Mouse (Mus musculus) limb, embryonic 14.5 days (tissue): Measurements from ENCODE around the gene Gm44511. TPM values are rescaled to one million over a fixed set of nuclear protein-coding genes. Genes with fewer than 3 reads are reported as not detected.

Experiments
- ATAC-seq: fragments of 200-750 bp; cut with Nextera tagmentation; 2 replicates; pipeline ENCODE4 v1.8.0; 2017; ENCODE audit warnings: low read depth, moderate number of reproducible peaks, moderate TSS enrichment; ENCODE audit not compliant: low FRiP score
- DNase-seq: peaks from one replicate; pipeline ENCODE4 v3.0.0-alpha.2; 2015; ENCODE audit warnings: low spot score
- H3K27ac ChIP-seq: fragments of 300-500 bp; sonication (generic); replicated peaks from 2 replicates; pipeline ENCODE4 v1.5.1; 2014; ENCODE audit warnings: low read depth, mild to moderate bottlenecking, low read length, moderate library complexity, mixed read lengths
- H3K27me3 ChIP-seq: fragments of 300-500 bp; sonication (generic); 2 replicates; pipeline ENCODE4 v1.6.1; 2014; ENCODE audit warnings: low read length, mixed read lengths; ENCODE audit not compliant: control insufficient read depth, insufficient read depth
- H3K36me3 ChIP-seq: fragments of 300-500 bp; sonication (generic); 2 replicates; pipeline ENCODE4 v1.6.1; 2014; ENCODE audit warnings: mild to moderate bottlenecking, low read length, moderate library complexity, mixed read lengths; ENCODE audit not compliant: control insufficient read depth, insufficient read depth
- H3K4me1 ChIP-seq: fragments of 300-500 bp; sonication (generic); 2 replicates; pipeline ENCODE4 v1.6.1; 2014; ENCODE audit warnings: antibody characterized with exemption, low read length, mixed read lengths; ENCODE audit not compliant: control insufficient read depth, insufficient read depth
- H3K4me2 ChIP-seq: fragments of 300-500 bp; sonication (generic); replicated peaks from 2 replicates; pipeline ENCODE4 v1.6.1; 2014; ENCODE audit warnings: low read depth, mild to moderate bottlenecking, low read length, moderate library complexity; ENCODE audit not compliant: severe bottlenecking
- H3K4me3 ChIP-seq: fragments of 300-500 bp; sonication (generic); replicated peaks from 2 replicates; pipeline ENCODE4 v1.5.1; 2014; ENCODE audit warnings: low read length
- H3K9ac ChIP-seq: fragments of 300-500 bp; sonication (generic); 2 replicates; pipeline ENCODE4 v1.6.1; 2014; ENCODE audit warnings: mild to moderate bottlenecking, low read depth, low read length, moderate library complexity; ENCODE audit not compliant: severe bottlenecking
- H3K9me3 ChIP-seq: fragments of 300-500 bp; sonication (generic); 2 replicates; pipeline ENCODE4 v1.6.1; 2016; ENCODE audit warnings: low read length; ENCODE audit not compliant: control insufficient read depth
- POLR2A ChIP-seq: fragments of 200-500 bp; IDR thresholded peaks from 2 replicates; pipeline ENCODE4 v1.8.0; 2012; ENCODE audit warnings: inconsistent platforms, mild to moderate bottlenecking, moderate library complexity, borderline replicate concordance; ENCODE audit not compliant: insufficient read depth, insufficient read length; ENCODE audit errors: extremely low read depth
- WGBS: fragments of 180-500 bp; shearing (Covaris S2); extraction: QIAGEN DNeasy Blood & Tissue Kit; methylation state at CpG from one replicate; pipeline ENCODE4 v1.1.7; 2014; 5-methylcytosine and 5-hydroxymethylcytosine counted together
- polyA plus RNA-seq, 2 experiments: library from polyadenylated mRNA; depleted of rRNA in 1 of 2; stranded (reverse) in 1 of 2; unstranded in 1 of 2; fragments of >200 nt; fragmentation: Nextera tagmentation in 1 of 2; extraction: Ambion mirVana in 1 of 2; gene quantifications; 2 replicates each; pipeline versions ENCODE4 v1.2.1 to v1.2.3; 2012 to 2014

The Gm44511 gene
- polyA plus RNA-seq, 2 experiments: not detected

GRCm38 (mm10) chr6:128737445-128737844, 88.7 kb downstream of the Gm44511 start:
- no peaks in the 10 kb centered on the region for H3K9me3 ChIP-seq
- WGBS: 84% methylated on average over 7 of the region's 7 CpGs
- H3K4me1 ChIP-seq: no peaks in the 10 kb centered on the region
- no peak overlapping the region for H3K27ac ChIP-seq
- no peaks in the 10 kb centered on the region for H3K36me3 ChIP-seq
- no peak overlapping the region for H3K4me3 ChIP-seq
- TF ChIP-seq POLR2A: no peak
- no peak overlapping the region for H3K9ac ChIP-seq
- DNase-seq (no peak), ATAC-seq (no peak)
- H3K4me2 ChIP-seq: no peak overlapping the region
- no peaks in the 10 kb centered on the region for H3K27me3 ChIP-seq

- ATAC-seq: no peak
- no peak overlapping the region for H3K9ac ChIP-seq
- H3K4me3 ChIP-seq: no peak overlapping the region
- no peak for DNase-seq
- H3K4me2 ChIP-seq: no peak overlapping the region
- H3K27ac ChIP-seq: no peak overlapping the region
- H3K36me3 ChIP-seq: no peaks in the 10 kb centered on the region
- no peak for TF ChIP-seq POLR2A
- no peaks in the 10 kb centered on the region for H3K4me1 ChIP-seq
- no peaks in the 10 kb centered on the region for H3K27me3 ChIP-seq
- H3K9me3 ChIP-seq: no peaks in the 10 kb centered on the region
Observed at GRCm38 (mm10) chr6:128736100-128736499, 90.0 kb downstream of the Gm44511 start.

- Histone ChIP-seq H3K27ac (no peak overlapping the region), H3K4me3 (no peak overlapping the region)
Observed at GRCm38 (mm10) chr6:128734896-128735295, 91.2 kb downstream of the Gm44511 start.

GRCm38 (mm10) chr6:128733908-128734679, 92.0 kb downstream of the Gm44511 start:
- no peak for ATAC-seq
- Histone ChIP-seq H3K27ac (no peak overlapping the region), H3K4me3 (no peak overlapping the region), H3K27me3 (no peaks in the 10 kb centered on the region), H3K4me2 (no peak overlapping the region), H3K9me3 (no peaks in the 10 kb centered on the region), H3K9ac (no peak overlapping the region), H3K4me1 (no peaks in the 10 kb centered on the region), H3K36me3 (no peaks in the 10 kb centered on the region)
- DNase-seq: no peak
- no peak for TF ChIP-seq POLR2A
- 62% methylated on average over 5 of the region's 5 CpGs for WGBS

More at GRCm38 (mm10) chr6:128734896-128735295, 91.2 kb downstream of the Gm44511 start:
- Histone ChIP-seq H3K4me1 (no peaks in the 10 kb centered on the region), H3K4me2 (no peak overlapping the region), H3K9me3 (no peaks in the 10 kb centered on the region), H3K9ac (no peak overlapping the region), H3K36me3 (no peaks in the 10 kb centered on the region), H3K27me3 (no peaks in the 10 kb centered on the region)
- DNase-seq (peak; percentile 8), ATAC-seq (no peak)
- no peak for TF ChIP-seq POLR2A

- TF ChIP-seq POLR2A: no peak
- no peaks in the 10 kb centered on the region for H3K27me3 ChIP-seq
- no peak overlapping the region for H3K4me2 ChIP-seq
- no peak overlapping the region for H3K27ac ChIP-seq
- no peak overlapping the region for H3K4me3 ChIP-seq
- H3K9me3 ChIP-seq: no peaks in the 10 kb centered on the region
- no peaks in the 10 kb centered on the region for H3K4me1 ChIP-seq
- ATAC-seq: no peak
- DNase-seq: no peak
- H3K9ac ChIP-seq: no peak overlapping the region
- WGBS: 77% methylated on average over 3 of the region's 3 CpGs
- no peaks in the 10 kb centered on the region for H3K36me3 ChIP-seq
Observed at GRCm38 (mm10) chr6:128732032-128732431, 94.1 kb downstream of the Gm44511 start.

Other genes with a start within 250 kb of the Gm44511 start
- gene A2ml1, start 244.7 kb downstream of the Gm44511 start, polyA plus RNA-seq (2012; rRNA removed): 0.10 TPM in 1 of 2 replicates, not detected in the other
- not detected in 2 replicates for gene A2ml1, start 244.7 kb downstream of the Gm44511 start, polyA plus RNA-seq (2014; fragmentation: Nextera tagmentation; extraction: Ambion mirVana)
- not detected in 2 replicates for gene Klrb1a, start 202.8 kb downstream of the Gm44511 start, polyA plus RNA-seq (2012; rRNA removed)
- gene Klrb1a, start 202.8 kb downstream of the Gm44511 start, polyA plus RNA-seq (2014; fragmentation: Nextera tagmentation; extraction: Ambion mirVana): not detected in 2 replicates
- not detected in 2 replicates for gene Clec2h, start 163.9 kb downstream of the Gm44511 start, polyA plus RNA-seq (2012; rRNA removed)
- not detected in 2 replicates for gene Clec2h, start 163.9 kb downstream of the Gm44511 start, polyA plus RNA-seq (2014; fragmentation: Nextera tagmentation; extraction: Ambion mirVana)
- not detected in 2 replicates for gene Klrb1, start 103.3 kb downstream of the Gm44511 start, polyA plus RNA-seq (2012; rRNA removed)
- gene Klrb1, start 103.3 kb downstream of the Gm44511 start, polyA plus RNA-seq (2014; fragmentation: Nextera tagmentation; extraction: Ambion mirVana): not detected in 2 replicates
- gene Klrb1c, start 37.1 kb downstream of the Gm44511 start, polyA plus RNA-seq (2012; rRNA removed): 0.15 TPM in 1 of 2 replicates, not detected in the other
- 0.14 TPM in 1 of 2 replicates, not detected in the other for gene Klrb1c, start 37.1 kb downstream of the Gm44511 start, polyA plus RNA-seq (2014; fragmentation: Nextera tagmentation; extraction: Ambion mirVana)
- 0.12 and 0.40 TPM in 2 replicates for gene Klrb1b, start within 50 bp of the Gm44511 start, polyA plus RNA-seq (2012; rRNA removed)
- 0.23 and 0.39 TPM in 2 replicates for gene Klrb1b, start within 50 bp of the Gm44511 start, polyA plus RNA-seq (2014; fragmentation: Nextera tagmentation; extraction: Ambion mirVana)
- 0.16 and 0.17 TPM in 2 replicates for gene Clec2i, start 61.3 kb upstream of the Gm44511 start, polyA plus RNA-seq (2012; rRNA removed)
- 0.14 TPM in 1 of 2 replicates, not detected in the other for gene Clec2i, start 61.3 kb upstream of the Gm44511 start, polyA plus RNA-seq (2014; fragmentation: Nextera tagmentation; extraction: Ambion mirVana)
- gene BC035044, start 64.8 kb upstream of the Gm44511 start, polyA plus RNA-seq (2012; rRNA removed): 0.67 and 0.77 TPM in 2 replicates
- 1.2 and 1.5 TPM in 2 replicates for gene BC035044, start 64.8 kb upstream of the Gm44511 start, polyA plus RNA-seq (2014; fragmentation: Nextera tagmentation; extraction: Ambion mirVana)
- gene Clec2g, start 108.1 kb upstream of the Gm44511 start, polyA plus RNA-seq (2012; rRNA removed): 0.38 and 1.1 TPM in 2 replicates
- gene Clec2g, start 108.1 kb upstream of the Gm44511 start, polyA plus RNA-seq (2014; fragmentation: Nextera tagmentation; extraction: Ambion mirVana): 0.70 and 1.7 TPM in 2 replicates
- 0.10 and 0.15 TPM in 2 replicates for gene Klrb1f, start 219.6 kb upstream of the Gm44511 start, polyA plus RNA-seq (2012; rRNA removed)
- gene Klrb1f, start 219.6 kb upstream of the Gm44511 start, polyA plus RNA-seq (2014; fragmentation: Nextera tagmentation; extraction: Ambion mirVana): not detected in 2 replicates